In genomic region chr17:61768361-61768760, GRCm38 (mm10) we compare ENCODE assay signal across 18 mouse cellular contexts.
"Had no signal": no experiment of that assay in that cellular context is flagged by ENCODE, and none has a peak within 500 bp of the region (broad histone marks: within the 10 kb centered on the region; RNA-seq: fewer than 3 reads in every experiment).

No protein-coding gene starts in this region.

- H3K27me3 ChIP-seq: limb, embryonic 12.5 days; midbrain, embryonic 15.5 days; neural tube, embryonic 13.5 days had no signal

- H3K4me1 ChIP-seq: limb, embryonic 12.5 days; midbrain, embryonic 10.5 days; midbrain, embryonic 15.5 days; neural tube, embryonic 13.5 days had no signal

- H3K27ac ChIP-seq: kidney, postnatal 0 days; limb, embryonic 12.5 days; liver, embryonic 14.5 days; midbrain, embryonic 10.5 days; midbrain, embryonic 15.5 days; neural tube, embryonic 13.5 days had no signal

- H3K4me3 ChIP-seq: limb, embryonic 12.5 days; midbrain, embryonic 10.5 days; midbrain, embryonic 15.5 days; neural tube, embryonic 13.5 days had no signal

- DNase-seq: kidney, adult 11 months; kidney, adult 9 months; kidney, postnatal 36 days; layer of hippocampus, adult 9-11 months; liver; lung, adult 2 months; lung, postnatal 36 days; right cerebral cortex, adult 18-20 months; right cerebral cortex, postnatal 25 days; thymus, adult 2 months; thymus, postnatal 25 days had no signal

- H3K9me3 ChIP-seq: limb, embryonic 12.5 days; midbrain, embryonic 10.5 days; midbrain, embryonic 15.5 days; neural tube, embryonic 13.5 days had no signal

- H3K36me3 ChIP-seq: limb, embryonic 12.5 days; midbrain, embryonic 10.5 days; midbrain, embryonic 15.5 days; neural tube, embryonic 13.5 days had no signal

- H3K4me2 ChIP-seq: limb, embryonic 12.5 days; midbrain, embryonic 15.5 days; neural tube, embryonic 13.5 days had no signal

- ATAC-seq: lung, postnatal 0 days; midbrain, embryonic 15.5 days had no signal

- H3K9ac ChIP-seq: limb, embryonic 12.5 days; liver, embryonic 14.5 days; midbrain, embryonic 15.5 days; neural tube, embryonic 13.5 days had no signal
